10 mouse cellular contexts compared by ENCODE assay signal in the genomic region with DNA sequence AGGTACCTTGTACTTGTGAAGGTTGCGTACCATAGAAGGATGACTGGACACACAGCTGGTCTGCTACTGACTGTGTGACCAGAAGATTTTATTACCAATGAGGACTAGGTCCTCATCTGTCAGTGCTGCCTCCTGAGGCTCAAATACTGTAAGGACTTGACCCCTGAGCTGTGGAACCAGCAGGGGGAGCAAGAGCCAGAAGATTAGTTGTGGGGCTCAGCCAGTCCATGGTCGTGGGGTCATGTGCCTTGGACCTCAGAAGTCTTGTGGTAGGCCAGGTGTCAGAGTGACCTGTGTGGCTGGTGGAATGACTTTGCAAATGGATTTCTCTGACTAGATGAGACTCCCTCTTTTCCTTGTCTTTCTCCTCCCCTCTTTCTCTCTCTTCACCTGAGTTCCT. TPM values are rescaled to one million over a fixed set of nuclear protein-coding genes. Genes with fewer than 3 reads are reported as not detected.
DNase-seq lines count a peak whose midpoint lies in the region; ATAC-seq and TF ChIP-seq lines count a peak whose summit lies in the region.
"Had no signal": no experiment of that assay in that cellular context is flagged by ENCODE, and none has a peak within 500 bp of the region (broad histone marks: within the 10 kb centered on the region; RNA-seq: fewer than 3 reads in every experiment).

No protein-coding gene starts in this region.

- no peaks in the 10 kb centered on the region for H3K36me3 ChIP-seq in lung, postnatal 0 days (ENCODE audit: insufficient read depth, low read length)
- H3K36me3 ChIP-seq in forebrain, embryonic 14.5 days (ENCODE audit: control insufficient read depth, insufficient read depth, low read length): no peaks in the 10 kb centered on the region
- H3K36me3 ChIP-seq: embryonic facial prominence, embryonic 13.5 days; limb, embryonic 13.5 days had no signal

- peak; percentile 6 to 22 for DNase-seq in layer of hippocampus, postnatal 10 days (ENCODE audit: low spot score in 2 of 2)
- no peak for DNase-seq in layer of hippocampus, adult 9-10 months (ENCODE audit: low spot score)
- peak; percentile 24 for DNase-seq in MN1 (ENCODE audit: low spot score)
- no peak for DNase-seq in lung, postnatal 0 days (ENCODE audit: low spot score)
- DNase-seq in forebrain, embryonic 14.5 days (ENCODE audit: low spot score): no peak
- DNase-seq in right cerebral cortex, postnatal 25 days: no peak
- DNase-seq in cerebellum, adult 2 months: no peak

- H3K27ac ChIP-seq in bone marrow macrophage, adult 2 months (ENCODE audit: insufficient read depth, low read depth, low read length): no peak overlapping the region
- H3K27ac ChIP-seq in lung, postnatal 0 days (ENCODE audit: low read length): no peak overlapping the region
- no peak overlapping the region for H3K27ac ChIP-seq in forebrain, embryonic 14.5 days (ENCODE audit: low read depth, low read length)
- H3K27ac ChIP-seq in cerebellum, adult 2 months (ENCODE audit: insufficient read depth, low read length): no peak overlapping the region
- H3K27ac ChIP-seq: embryonic facial prominence, embryonic 13.5 days; limb, embryonic 13.5 days had no signal

- TF ChIP-seq POLR2A in bone marrow macrophage, adult 2 months (IDR thresholded peaks at IDR 0.05; ENCODE audit: borderline replicate concordance, low read depth, low read length): no peak
- no peak for TF ChIP-seq POLR2A in cerebellum, adult 2 months (IDR thresholded peaks at IDR 0.05; ENCODE audit: borderline replicate concordance, insufficient read depth, low read length)

- no peak overlapping the region for H3K4me2 ChIP-seq in lung, postnatal 0 days (replicated peaks; ENCODE audit: low read depth, low read length)
- H3K4me2 ChIP-seq in forebrain, embryonic 14.5 days (ENCODE audit: low read length): no peak overlapping the region
- H3K4me2 ChIP-seq: embryonic facial prominence, embryonic 13.5 days; limb, embryonic 13.5 days had no signal

- H3K4me1 ChIP-seq in bone marrow macrophage, adult 2 months (ENCODE audit: control insufficient read depth, insufficient read depth, low read length): peaks cover 11% of the 10 kb centered on the region
- no peaks in the 10 kb centered on the region for H3K4me1 ChIP-seq in lung, postnatal 0 days (ENCODE audit: insufficient read depth, low read depth, low read length)
- H3K4me1 ChIP-seq in forebrain, embryonic 14.5 days (ENCODE audit: control insufficient read depth, insufficient read depth, low read length): no peaks in the 10 kb centered on the region
- no peaks in the 10 kb centered on the region for H3K4me1 ChIP-seq in cerebellum, adult 2 months (ENCODE audit: control insufficient read depth, insufficient read depth, low read length)
- H3K4me1 ChIP-seq: embryonic facial prominence, embryonic 13.5 days; limb, embryonic 13.5 days had no signal

- ATAC-seq in lung, postnatal 0 days: no peak
- ATAC-seq in forebrain, embryonic 14.5 days: no peak

- no peak overlapping the region for H3K9ac ChIP-seq in lung, postnatal 0 days (replicated peaks; ENCODE audit: low read depth)
- no peak overlapping the region for H3K9ac ChIP-seq in forebrain, embryonic 14.5 days (ENCODE audit: low read length)
- H3K9ac ChIP-seq: embryonic facial prominence, embryonic 13.5 days; limb, embryonic 13.5 days had no signal

- no peaks in the 10 kb centered on the region for H3K9me3 ChIP-seq in lung, postnatal 0 days (ENCODE audit: low read length)
- no peaks in the 10 kb centered on the region for H3K9me3 ChIP-seq in forebrain, embryonic 14.5 days (replicated peaks; ENCODE audit: control insufficient read depth, low read length)
- H3K9me3 ChIP-seq: embryonic facial prominence, embryonic 13.5 days; limb, embryonic 13.5 days had no signal

- TF ChIP-seq EP300 in lung, postnatal 0 days (IDR thresholded peaks at IDR 0.05): no peak

- H3K27me3 ChIP-seq in lung, postnatal 0 days (replicated peaks; ENCODE audit: insufficient read depth, low read length): no peaks in the 10 kb centered on the region
- H3K27me3 ChIP-seq in forebrain, embryonic 14.5 days (replicated peaks; ENCODE audit: control insufficient read depth, insufficient read depth, low read length): no peaks in the 10 kb centered on the region
- H3K27me3 ChIP-seq in cerebellum, adult 2 months (ENCODE audit: control insufficient read depth, insufficient read depth, low read length): no peaks in the 10 kb centered on the region
- H3K27me3 ChIP-seq: embryonic facial prominence, embryonic 13.5 days; limb, embryonic 13.5 days had no signal

- TF ChIP-seq CTCF in bone marrow macrophage, adult 2 months (IDR thresholded peaks at IDR 0.05; ENCODE audit: low read depth, low read length): 0 out of 2 replicates have a peak, but pooled peaks have one; percentile 18
- peak; percentile 65 for TF ChIP-seq CTCF in lung, postnatal 0 days (IDR thresholded peaks at IDR 0.05)
- no peak for TF ChIP-seq CTCF in cerebellum, adult 2 months (IDR thresholded peaks at IDR 0.05; ENCODE audit: borderline replicate concordance, insufficient read depth, low read depth, low read length)

- WGBS in lung, postnatal 0 days: 54% methylated on average over 2 of the region's 2 CpGs
- 70% methylated on average over 2 of the region's 2 CpGs for WGBS in forebrain, embryonic 14.5 days
- 70% methylated on average over 2 of the region's 2 CpGs for WGBS in cerebellum, adult 2 months

- H3K4me3 ChIP-seq in bone marrow macrophage, adult 2 months (ENCODE audit: insufficient read depth, low read length): no peak overlapping the region
- no peak overlapping the region for H3K4me3 ChIP-seq in lung, postnatal 0 days (ENCODE audit: low read depth, low read length)
- no peak overlapping the region for H3K4me3 ChIP-seq in forebrain, embryonic 14.5 days (ENCODE audit: low read depth, low read length)
- no peak overlapping the region for H3K4me3 ChIP-seq in cerebellum, adult 2 months (replicated peaks; ENCODE audit: insufficient read depth, low read depth, low read length)
- H3K4me3 ChIP-seq: embryonic facial prominence, embryonic 13.5 days; limb, embryonic 13.5 days had no signal

RNA-seq across cellular contexts. Expression of a gene that starts 29.5 kb away (rescaled TPM):
- not detected for total RNA-seq in layer of hippocampus, postnatal 10 days (2021)
- polyA plus RNA-seq in bone marrow macrophage, adult 2 months (2012; ENCODE audit: insufficient read depth, insufficient read length, missing spikeins): not detected in 2 replicates
- not detected in 2 replicates for polyA plus RNA-seq in lung, postnatal 0 days (2015; fragmentation: Nextera tagmentation; extraction: Ambion mirVana)
- 0.15 and 0.23 TPM in 2 replicates for polyA plus RNA-seq in forebrain, embryonic 14.5 days (2014; fragmentation: Nextera tagmentation; extraction: Ambion mirVana)
- 0.27 and 0.39 TPM in 2 replicates for polyA plus RNA-seq in cerebellum, adult 2 months (2012; rRNA removed)
- polyA plus RNA-seq: embryonic facial prominence, embryonic 13.5 days had no signal

RNA-seq across cellular contexts. Expression of a gene that starts 52.8 kb away (rescaled TPM):
- 10 to 100 TPM; 41.3 to 41.6 TPM for total RNA-seq in layer of hippocampus, postnatal 10 days (2021)
- polyA plus RNA-seq in bone marrow macrophage, adult 2 months (2012; ENCODE audit: insufficient read depth, insufficient read length, missing spikeins): 19.2 and 21.4 TPM in 2 replicates
- polyA plus RNA-seq in lung, postnatal 0 days (2015; fragmentation: Nextera tagmentation; extraction: Ambion mirVana): 0.73 and 0.76 TPM in 2 replicates
- polyA plus RNA-seq in forebrain, embryonic 14.5 days (2014; fragmentation: Nextera tagmentation; extraction: Ambion mirVana): 2.6 TPM in 2 replicates
- polyA plus RNA-seq in cerebellum, adult 2 months (2012; rRNA removed): 111 and 140 TPM in 2 replicates

Comparison
In these comparisons a context has a peak if more than half of its experiments do, and no peak if none do; other contexts are left out.
1. DNase-seq: peak in layer of hippocampus, postnatal 10 days (2 of 2) and MN1 (single experiment); none in layer of hippocampus, adult 9-10 months (single experiment), lung, postnatal 0 days (single experiment), forebrain, embryonic 14.5 days (single experiment), right cerebral cortex, postnatal 25 days (single experiment) and cerebellum, adult 2 months (0 of 2).